Mouse (Mus musculus) erythroid progenitor cell, adult 5-6 weeks (primary cell): ENCODE measurements around the gene Ubxn7. TPM values are rescaled to one million over a fixed set of nuclear protein-coding genes. Genes with fewer than 3 reads are reported as not detected.
"Not testable (repeated sequence)": the region's sequence is repeated elsewhere in the genome, so short reads cannot be mapped to it uniquely, and the experiment has no call there.

Source experiments
- ATAC-seq: replicated peaks from 2 replicates; pipeline ENCODE4 v1.8.0; 2016; ENCODE audit warnings: moderate number of reproducible peaks, mild to moderate bottlenecking, moderate TSS enrichment, inconsistent platforms; ENCODE audit not compliant: poor library complexity, low FRiP score, severe bottlenecking
- total RNA-seq, 2 experiments: library from RNA; stranded (forward) in 1 of 2; stranded (reverse) in 1 of 2; fragments of 150-400 nt in 1 of 2; fragments of 186-747, 209-891 nt in 1 of 2; gene quantifications; 2 replicates each; pipeline versions ENCODE4 v1.2.3 to v1.2.4; 2015 to 2017; ENCODE audit warnings: low replicate concordance in 2 of 2

Ubxn7 gene
- total RNA-seq (2015; ENCODE audit: low replicate concordance) = 15.1 and 31.9 TPM in 2 replicates
- 29.9 and 31.6 TPM in 2 replicates for total RNA-seq (2017; ENCODE audit: low replicate concordance)

GRCm38 (mm10) chr16:32332040-32332555, at the start of gene Ubxn7:
Gene Ubxn7, plus strand, starts transcription at chr16:32332257.
- ATAC-seq = peak; percentile 97

GRCm38 (mm10) chr16:32282608-32283007, 49.4 kb upstream of the Ubxn7 start:
- ATAC-seq = no peak

GRCm38 (mm10) chr16:32291821-32292220, 40.2 kb upstream of the Ubxn7 start:
- ATAC-seq = no peak

- not testable (repeated sequence) for ATAC-seq
Observed at GRCm38 (mm10) chr16:32299617-32300016, 32.4 kb upstream of the Ubxn7 start.

GRCm38 (mm10) chr16:32303046-32303445, 29.0 kb upstream of the Ubxn7 start:
- no peak for ATAC-seq

- no peak for ATAC-seq
Observed at GRCm38 (mm10) chr16:32303886-32304285, 28.2 kb upstream of the Ubxn7 start.

GRCm38 (mm10) chr16:32311970-32312369, 20.1 kb upstream of the Ubxn7 start:
- no peak for ATAC-seq

GRCm38 (mm10) chr16:32312386-32312785, 19.7 kb upstream of the Ubxn7 start:
- no peak for ATAC-seq

GRCm38 (mm10) chr16:32312859-32313258, 19.2 kb upstream of the Ubxn7 start:
- no peak for ATAC-seq

GRCm38 (mm10) chr16:32316601-32317000, 15.5 kb upstream of the Ubxn7 start:
- no peak for ATAC-seq

GRCm38 (mm10) chr16:32323953-32324352, 8.1 kb upstream of the Ubxn7 start:
- no peak for ATAC-seq

- ATAC-seq = no peak
Observed at GRCm38 (mm10) chr16:32330876-32331670, 984 bp upstream of the Ubxn7 start.

GRCm38 (mm10) chr16:32332556-32333511, 777 bp downstream of the Ubxn7 start:
- peak; percentile 29 for ATAC-seq

- no peak for ATAC-seq
Observed at GRCm38 (mm10) chr16:32335146-32335545, 3.1 kb downstream of the Ubxn7 start.

GRCm38 (mm10) chr16:32336026-32336780, 4.1 kb downstream of the Ubxn7 start:
- no peak for ATAC-seq

- no peak for ATAC-seq
Observed at GRCm38 (mm10) chr16:32337001-32337400, 4.9 kb downstream of the Ubxn7 start.

- ATAC-seq = no peak
Observed at GRCm38 (mm10) chr16:32340451-32340850, 8.4 kb downstream of the Ubxn7 start.

GRCm38 (mm10) chr16:32345521-32345920, 13.5 kb downstream of the Ubxn7 start:
- no peak for ATAC-seq

GRCm38 (mm10) chr16:32350776-32351175, 18.7 kb downstream of the Ubxn7 start:
- no peak for ATAC-seq

- ATAC-seq = no peak
Observed at GRCm38 (mm10) chr16:32363530-32363929, 31.5 kb downstream of the Ubxn7 start.
